Mouse (Mus musculus) CH12.LX (cell line): ENCODE results near the gene Gpm6a. TPM values are rescaled to one million over a fixed set of nuclear protein-coding genes. Genes with fewer than 3 reads are reported as not detected.

Source experiments
- TBP ChIP-seq: conservative IDR thresholded peaks from 2 replicates; pipeline ENCODE4 v1.6.1; 2011; ENCODE audit warnings: low read depth, low read length, improper control_type of control experiment
- USF1 ChIP-seq: IDR thresholded peaks from 2 replicates; pipeline ENCODE4 v1.6.1; 2014; ENCODE audit warnings: low read depth, mild to moderate bottlenecking, inconsistent platforms, low read length, improper control_type of control experiment
- polyA plus RNA-seq: library from polyadenylated mRNA; unstranded; fragments of >175 nt; gene quantifications from 2 replicates; pipeline ENCODE4 v1.2.1, GENCODE M21; 2012; ENCODE audit warnings: low read depth; ENCODE audit not compliant: insufficient read length
- total RNA-seq, 2 experiments: library from RNA; depleted of rRNA; stranded (reverse); fragments of 300-350 nt in 1 of 2; fragments of >200 nt in 1 of 2; gene quantifications; 2 replicates each; pipeline ENCODE4 v1.2.3; 2012 to 2014

Gene Gpm6a
- total and polyA plus RNA-seq, 3 experiments: 5.5 to 20.5 (median 6.4) TPM

GRCm38 (mm10) chr8:55103891-55104481 is 149.3 kb downstream of the Gpm6a start (continued):
- TF ChIP-seq TBP (no peak), USF1 (no peak)

Other genes with a start within 250 kb of the Gpm6a start
- gene Wdr17, start 67.7 kb upstream of the Gpm6a start, total RNA-seq (2012; rRNA removed): 0.13 and 0.34 TPM in 2 replicates
- gene Wdr17, start 67.7 kb upstream of the Gpm6a start, total RNA-seq (2014; rRNA removed): 0.59 and 0.64 TPM in 2 replicates
- 0.60 and 0.83 TPM in 2 replicates for gene Wdr17, start 67.7 kb upstream of the Gpm6a start, polyA plus RNA-seq